Mouse (Mus musculus) testis, adult 2 months (tissue): ENCODE measurements around the gene Thg1l.

Experiments
- CTCF ChIP-seq: fragments of 200-500 bp; IDR thresholded peaks from 2 replicates; pipeline ENCODE4 v1.5.1; 2012; ENCODE audit warnings: low read depth, mild to moderate bottlenecking, inconsistent platforms, low read length, moderate library complexity; ENCODE audit not compliant: control insufficient read depth, insufficient read depth, insufficient replicate concordance
- POLR2A ChIP-seq: fragments of 200-500 bp; IDR thresholded peaks from 2 replicates; pipeline ENCODE4 v1.6.1; 2012; ENCODE audit warnings: low read depth, mild to moderate bottlenecking, inconsistent platforms, low read length, moderate library complexity; ENCODE audit not compliant: control insufficient read depth

DNA sequence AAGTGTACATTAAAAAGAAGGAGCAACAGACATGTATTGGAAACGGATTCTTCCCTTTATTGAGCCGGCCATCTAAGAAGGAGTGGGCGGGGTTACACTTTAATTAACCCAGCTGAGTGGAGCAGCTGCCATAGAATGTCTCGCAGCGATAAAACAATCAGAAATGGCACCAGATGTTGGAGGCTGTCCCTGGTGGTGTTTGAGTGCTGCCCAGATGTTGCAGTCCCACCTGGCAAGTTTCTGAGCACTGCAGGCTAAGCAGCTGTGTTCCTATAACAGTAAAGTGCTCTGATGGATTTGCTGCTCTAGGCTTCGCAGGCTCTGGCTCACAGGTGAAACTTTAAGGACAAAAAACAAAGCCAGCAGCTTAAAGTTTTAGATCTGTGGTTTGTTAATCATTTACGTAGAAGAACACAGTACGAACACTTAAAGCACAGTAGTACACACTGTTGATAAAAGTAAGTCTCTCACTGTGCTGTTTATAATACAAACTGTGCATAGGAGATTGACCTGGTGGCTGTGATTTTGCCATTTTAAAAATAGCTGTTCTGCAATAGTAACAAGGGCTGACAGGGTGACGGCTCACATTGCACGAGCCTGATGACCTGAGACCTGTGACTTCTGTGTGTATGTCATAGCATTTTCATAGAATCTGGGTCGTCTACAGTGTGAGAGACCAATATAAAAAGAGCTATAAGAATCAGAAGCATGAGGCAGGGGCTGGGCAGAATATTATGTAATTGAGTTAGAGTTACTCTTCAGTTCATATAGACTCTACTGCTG lies 54.9 kb downstream of the Thg1l start:
- TF ChIP-seq CTCF (no peak), POLR2A (no peak)
